ENCODE assay signal across 8 mouse cellular contexts in genomic region chr8:122294273-122294683, GRCm38 (mm10). TPM values are rescaled to one million over a fixed set of nuclear protein-coding genes. Genes with fewer than 3 reads are reported as not detected.
DNase-seq lines count a peak whose midpoint lies in the region; ATAC-seq and TF ChIP-seq lines count a peak whose summit lies in the region.

No protein-coding gene starts in this region.

- no peak for TF ChIP-seq CTCF in hindbrain, postnatal 0 days (IDR thresholded peaks at IDR 0.05; ENCODE audit: low read depth)

- DNase-seq in testis, postnatal 14 days (ENCODE audit: low spot score), result peak; percentile 64
- no peak for DNase-seq in testis, postnatal 10 days (ENCODE audit: low spot score)
- DNase-seq in hindbrain, postnatal 0 days (ENCODE audit: low spot score), result peak; percentile 44
- DNase-seq in neural tube, embryonic 10.5 days (ENCODE audit: extremely low spot score, low spot score), result peak; percentile 57
- no peak for DNase-seq in cerebellum, adult 9-10 months
- no peak for DNase-seq in right cerebral cortex, postnatal 36 days (ENCODE audit: low spot score in 2 of 2)

- ATAC-seq in erythroid progenitor cell, adult 5-6 weeks (replicated peaks; ENCODE audit: low FRiP score, poor library complexity, severe bottlenecking), result peak; percentile 79
- peak; percentile 28; the same call in 1 of the 2 replicates for ATAC-seq in hindbrain, postnatal 0 days
- ATAC-seq in liver, embryonic 12.5 days, result peak; percentile 88

- H3K4me3 ChIP-seq in hindbrain, postnatal 0 days (ENCODE audit: low read length), result no peak overlapping the region
- H3K4me3 ChIP-seq in liver, embryonic 12.5 days, result peak overlapping the region; percentile 23

- H3K4me1 ChIP-seq in hindbrain, postnatal 0 days (ENCODE audit: insufficient read depth, low read length), result 0 out of 2 replicates have a peak, but pooled peaks cover 6% of the 10 kb centered on the region
- peaks cover 100% of the 10 kb centered on the region for H3K4me1 ChIP-seq in liver, embryonic 12.5 days

- WGBS in hindbrain, postnatal 0 days, result 14% methylated on average over 7 of the region's 7 CpGs
- 12% methylated on average over 7 of the region's 7 CpGs for WGBS in liver, embryonic 12.5 days (ENCODE audit: insufficient replicate concordance)

- H3K36me3 ChIP-seq in hindbrain, postnatal 0 days (ENCODE audit: insufficient read depth, low read length), result no peaks in the 10 kb centered on the region
- peaks cover 91% of the 10 kb centered on the region for H3K36me3 ChIP-seq in liver, embryonic 12.5 days

- no peaks in the 10 kb centered on the region for H3K27me3 ChIP-seq in hindbrain, postnatal 0 days (ENCODE audit: insufficient read depth, low read length)
- H3K27me3 ChIP-seq in liver, embryonic 12.5 days (replicated peaks), result no peaks in the 10 kb centered on the region

- H3K4me2 ChIP-seq in hindbrain, postnatal 0 days (ENCODE audit: low read depth, low read length), result no peak overlapping the region
- H3K4me2 ChIP-seq in liver, embryonic 12.5 days, result peak overlapping the region; percentile 97

- no peak overlapping the region for H3K9ac ChIP-seq in hindbrain, postnatal 0 days (replicated peaks; ENCODE audit: low read length)
- peak overlapping the region; percentile 98 for H3K9ac ChIP-seq in liver, embryonic 12.5 days

- H3K27ac ChIP-seq in hindbrain, postnatal 0 days, result no peak overlapping the region
- peak overlapping the region; percentile 97 for H3K27ac ChIP-seq in liver, embryonic 12.5 days

- no peaks in the 10 kb centered on the region for H3K9me3 ChIP-seq in hindbrain, postnatal 0 days (ENCODE audit: low read length)
- H3K9me3 ChIP-seq in liver, embryonic 12.5 days (replicated peaks), result no peaks in the 10 kb centered on the region

RNA-seq across cellular contexts. Expression of gene Zfpm1, which starts 12.3 kb away (rescaled TPM):
- 176 and 254 TPM in 2 replicates for total RNA-seq in erythroid progenitor cell, adult 5-6 weeks (2015; ENCODE audit: low replicate concordance)
- 303 and 467 TPM in 2 replicates for total RNA-seq in erythroid progenitor cell, adult 5-6 weeks (2017; ENCODE audit: low replicate concordance)
- total RNA-seq in hindbrain, postnatal 0 days (2014; rRNA removed), result 28.0 and 37.6 TPM in 2 replicates
- 1.5 and 2.0 TPM in 2 replicates for polyA plus RNA-seq in hindbrain, postnatal 0 days (2015; fragmentation: Nextera tagmentation; extraction: Ambion mirVana)
- polyA plus RNA-seq in liver, embryonic 12.5 days (2016; fragmentation: Nextera tagmentation; extraction: Ambion mirVana), result 27.6 and 28.4 TPM in 2 replicates

Comparison
In these comparisons a context has a peak if more than half of its experiments do, and no peak if none do; other contexts are left out.
1. DNase-seq: peak in testis, postnatal 14 days (single experiment), hindbrain, postnatal 0 days (single experiment) and neural tube, embryonic 10.5 days (single experiment); none in testis, postnatal 10 days (single experiment), cerebellum, adult 9-10 months (single experiment) and right cerebral cortex, postnatal 36 days (0 of 2).
2. ATAC-seq: peak in every context shown above with its lines; median percentile 88 in liver, embryonic 12.5 days; 79 in erythroid progenitor cell, adult 5-6 weeks; 28 in hindbrain, postnatal 0 days.